Comparison of ENCODE assay signal across 20 mouse cellular contexts in genomic region chr10:6820626-6821025, GRCm38 (mm10). TPM values are rescaled to one million over a fixed set of nuclear protein-coding genes. Genes with fewer than 3 reads are reported as not detected.
DNase-seq lines count a peak whose midpoint lies in the region; TF ChIP-seq lines count a peak whose summit lies in the region.
"Had no signal": no experiment of that assay in that cellular context is flagged by ENCODE, and none has a peak within 500 bp of the region (broad histone marks: within the 10 kb centered on the region; RNA-seq: fewer than 3 reads in every experiment).

No protein-coding gene starts in this region.

- DNase-seq in ES-E14 (ENCODE audit: low read depth, low spot score) (peak; percentile 39), WW6 (ENCODE audit: low read depth, low spot score) (peak; percentile 13)
- no peak for DNase-seq in left cerebral cortex, adult 18-20 months (ENCODE audit: low spot score in 2 of 2)
- DNase-seq in left cerebral cortex, postnatal 4 days = no peak
- DNase-seq in gastrocnemius, adult 8-10 months (ENCODE audit: low spot score in 2 of 2) = no peak
- DNase-seq: adrenal gland, adult 8-10 months; adrenal gland, postnatal 14 days; adrenal gland, postnatal 36 days; cerebellum, adult 11-12 months; cerebellum, adult 2 months; cerebellum, adult 9-10 months; cerebellum, postnatal 10 days; cerebellum, postnatal 25 days had no signal

- H3K27ac ChIP-seq in ES-E14 (ENCODE audit: insufficient read depth, low read depth, low read length, poor library complexity, severe bottlenecking) = no peak overlapping the region
- H3K27ac ChIP-seq: embryonic facial prominence, embryonic 13.5 days; embryonic facial prominence, embryonic 15.5 days; forebrain, embryonic 10.5 days; forebrain, embryonic 12.5 days had no signal

- intact Hi-C loops in left cerebral cortex, postnatal 4 days (cut with DNase I) = no loop called here

- H3K4me3 ChIP-seq in ES-E14 (ENCODE audit: insufficient read depth in 1 of 2, low read depth in 1 of 2, low read length in 2 of 2, poor library complexity in 1 of 2, severe bottlenecking in 1 of 2) = no peak overlapping the region
- H3K4me3 ChIP-seq: embryonic facial prominence, embryonic 13.5 days; embryonic facial prominence, embryonic 15.5 days; erythroblast, embryonic 14.5 days; forebrain, embryonic 10.5 days; forebrain, embryonic 12.5 days had no signal

- H3K9ac ChIP-seq in ES-E14 (ENCODE audit: insufficient read depth, low read depth, low read length, poor library complexity, severe bottlenecking) = no peak overlapping the region
- H3K9ac ChIP-seq: embryonic facial prominence, embryonic 13.5 days; embryonic facial prominence, embryonic 15.5 days; forebrain, embryonic 12.5 days had no signal

- no peaks in the 10 kb centered on the region for H3K9me3 ChIP-seq in ES-E14 (ENCODE audit: control insufficient read depth, insufficient read depth, low read depth, low read length)
- H3K9me3 ChIP-seq: embryonic facial prominence, embryonic 13.5 days; embryonic facial prominence, embryonic 15.5 days; forebrain, embryonic 10.5 days; forebrain, embryonic 12.5 days had no signal

- in situ Hi-C loops in ES-E14 (cut with MboI; ENCODE audit: low sequenced_read_pairs in 2 of 2, unreplicated experiment in 2 of 2) = no loop called here

- H3K36me3 ChIP-seq in ES-E14 (ENCODE audit: control insufficient read depth, insufficient read depth, low read length, poor library complexity, severe bottlenecking) = no peaks in the 10 kb centered on the region
- H3K36me3 ChIP-seq: embryonic facial prominence, embryonic 13.5 days; embryonic facial prominence, embryonic 15.5 days; forebrain, embryonic 10.5 days; forebrain, embryonic 12.5 days had no signal

- no peaks in the 10 kb centered on the region; a peak in 2 of 4 replicates for H3K4me1 ChIP-seq in ES-E14 (ENCODE audit: control insufficient read depth in 2 of 2, insufficient read depth in 2 of 2, low read length in 2 of 2, poor library complexity in 1 of 2)
- H3K4me1 ChIP-seq: embryonic facial prominence, embryonic 13.5 days; embryonic facial prominence, embryonic 15.5 days; forebrain, embryonic 10.5 days; forebrain, embryonic 12.5 days had no signal

TF ChIP-seq in ES-E14, 5 proteins besides CTCF, POLR2A, EP300 and RAD21:
- no peak for TF ChIP-seq ZC3H11A (IDR thresholded peaks at IDR 0.05; ENCODE audit: borderline replicate concordance, low read depth, low read length)
- no peak for TF ChIP-seq MAFK (IDR thresholded peaks at IDR 0.05; ENCODE audit: insufficient read depth, low read depth, low read length)
- TF ChIP-seq CHD2 (IDR thresholded peaks at IDR 0.05; ENCODE audit: low read depth, low read length) = no peak
- no peak for TF ChIP-seq ZNF384 (IDR thresholded peaks at IDR 0.05; ENCODE audit: low read depth, low read length)
- no peak for TF ChIP-seq HCFC1 (IDR thresholded peaks at IDR 0.05; ENCODE audit: borderline replicate concordance, insufficient read depth, low read length)

RNA-seq across cellular contexts. Expression of gene Gm10945, which starts 59.1 kb away (rescaled TPM):
- total RNA-seq in ES-E14 (2012; rRNA removed) = not detected in 2 replicates
- not detected for total RNA-seq in left cerebral cortex, adult 18-20 months (2021)
- total RNA-seq in left cerebral cortex, postnatal 4 days (2021) = not detected
- not detected for total RNA-seq in gastrocnemius, adult 8-10 months (2022)
- total RNA-seq: adrenal gland, adult 18-20 months; adrenal gland, adult 8-10 months; adrenal gland, postnatal 14 days; adrenal gland, postnatal 36 days; MEL had no signal

Comparison
In these comparisons a context has a peak if more than half of its experiments do, and no peak if none do; other contexts are left out.
1. DNase-seq: peak in ES-E14 (single experiment) and WW6 (single experiment); none in left cerebral cortex, adult 18-20 months (0 of 2), left cerebral cortex, postnatal 4 days (single experiment) and gastrocnemius, adult 8-10 months (0 of 2).